Mouse (Mus musculus) lung, postnatal 0 days (tissue): ENCODE results near the gene Rplp2. TPM values are rescaled to one million over a fixed set of nuclear protein-coding genes. Genes with fewer than 3 reads are reported as not detected.

ENCODE experiments used
- ATAC-seq: fragments of 200-750 bp; cut with Nextera tagmentation; 2 replicates; pipeline ENCODE4 v1.8.0; 2017; ENCODE audit warnings: moderate library complexity
- DNase-seq: peaks from one replicate; pipeline ENCODE4 v3.0.0-alpha.2; 2016; ENCODE audit warnings: low spot score
- H3K27ac ChIP-seq: fragments of 300-500 bp; sonication (generic); 2 replicates; pipeline ENCODE4 v1.5.1; 2014; ENCODE audit warnings: antibody characterized with exemption, mild to moderate bottlenecking, low read length, mixed read lengths
- H3K27me3 ChIP-seq: fragments of 300-500 bp; sonication (generic); replicated peaks from 2 replicates; pipeline ENCODE4 v1.6.1; 2014; ENCODE audit warnings: low read length, mixed read lengths; ENCODE audit not compliant: insufficient read depth
- H3K36me3 ChIP-seq: fragments of 300-500 bp; sonication (generic); 2 replicates; pipeline ENCODE4 v1.6.1; 2014; ENCODE audit warnings: low read length, mixed read lengths; ENCODE audit not compliant: insufficient read depth
- H3K4me1 ChIP-seq: fragments of 300-500 bp; sonication (generic); 2 replicates; pipeline ENCODE4 v1.6.1; 2014; ENCODE audit warnings: antibody characterized with exemption, low read depth, low read length, mixed read lengths; ENCODE audit not compliant: insufficient read depth
- H3K4me2 ChIP-seq: fragments of 300-500 bp; sonication (generic); replicated peaks from 2 replicates; pipeline ENCODE4 v1.6.1; 2014; ENCODE audit warnings: low read depth, mild to moderate bottlenecking, low read length, moderate library complexity, mixed read lengths
- H3K4me3 ChIP-seq: fragments of 300-500 bp; sonication (generic); 2 replicates; pipeline ENCODE4 v1.5.1; 2014; ENCODE audit warnings: low read depth, low read length
- H3K9ac ChIP-seq: fragments of 300-500 bp; sonication (generic); replicated peaks from 2 replicates; pipeline ENCODE4 v1.6.1; 2014; ENCODE audit warnings: low read depth, mild to moderate bottlenecking
- H3K9me3 ChIP-seq: fragments of 300-500 bp; sonication (generic); 2 replicates; pipeline ENCODE4 v1.6.1; 2016; ENCODE audit warnings: low read length, mixed read lengths
- CTCF ChIP-seq: IDR thresholded peaks from 2 replicates; pipeline ENCODE4 v1.5.1; 2016; ENCODE audit warnings: antibody characterized with exemption, mild to moderate bottlenecking
- EP300 ChIP-seq: IDR thresholded peaks from 2 replicates; pipeline ENCODE4 v1.6.1; 2016; ENCODE audit warnings: antibody characterized with exemption, mild to moderate bottlenecking, control low read depth
- WGBS: fragments of 180-500 bp; shearing (Covaris S2); extraction: QIAGEN DNeasy Blood & Tissue Kit; methylation state at CpG from one replicate; pipeline ENCODE4 v1.1.7; 2014; 5-methylcytosine and 5-hydroxymethylcytosine counted together
- polyA plus RNA-seq: library from polyadenylated mRNA; unstranded; fragments of >200 nt; fragmentation: Nextera tagmentation; extraction: Ambion mirVana; gene quantifications from 2 replicates; pipeline ENCODE4 v1.2.1, GENCODE M21; 2015

Gene Rplp2
- polyA plus RNA-seq, 1 experiment from 2014 or later = 910 TPM

DNA sequence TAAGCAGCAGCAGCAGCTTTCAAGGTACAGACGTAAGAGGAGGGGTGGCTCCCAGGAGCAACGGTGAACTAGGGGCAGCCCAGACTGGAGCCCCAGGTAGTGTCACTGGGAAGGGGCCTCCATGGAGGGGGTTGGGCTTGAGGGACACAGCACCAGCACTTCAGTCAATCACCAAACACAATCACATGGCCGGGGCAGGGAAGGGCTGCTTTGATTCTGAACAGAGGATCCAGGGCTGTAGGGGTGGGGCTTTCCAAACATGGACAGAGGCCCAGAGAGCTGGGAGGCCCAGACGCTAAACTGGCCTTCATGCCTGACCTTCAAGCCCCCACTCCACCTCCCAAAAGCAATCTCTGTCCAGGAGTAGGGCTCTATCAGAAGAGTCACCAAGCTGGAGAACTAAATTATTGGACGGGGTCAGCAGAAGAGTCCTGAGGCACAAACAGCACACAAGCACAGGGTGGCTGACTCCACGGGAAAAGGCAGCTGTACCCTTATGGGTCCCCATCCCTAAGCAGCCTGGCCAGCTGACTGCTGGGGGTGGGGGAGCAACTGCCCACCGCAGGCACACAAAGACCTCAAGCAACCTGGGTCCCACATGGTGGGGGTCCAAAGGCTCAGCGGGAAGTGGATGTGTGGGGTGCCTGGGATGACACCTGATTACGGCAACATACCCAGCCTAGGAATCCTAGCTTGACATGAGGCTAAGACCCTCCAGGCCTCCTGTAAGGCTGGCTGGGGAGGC lies 17.2 kb upstream of the Rplp2 start:
- TF ChIP-seq CTCF (no peak), EP300 (no peak)

GRCm38 (mm10) chr7:141430585-141431240 lies 16.5 kb upstream of the Rplp2 start:
- Histone ChIP-seq H3K4me1 (peaks cover 11% of the 10 kb centered on the region), H3K9ac (no peak overlapping the region), H3K36me3 (no peaks in the 10 kb centered on the region; the same call in 1 of the 2 replicates), H3K9me3 (no peaks in the 10 kb centered on the region), H3K27ac (no peak overlapping the region), H3K4me2 (no peak overlapping the region), H3K27me3 (no peaks in the 10 kb centered on the region), H3K4me3 (no peak overlapping the region)
- TF ChIP-seq CTCF (no peak), EP300 (no peak)
- DNase-seq = no peak
- WGBS = 96% methylated on average over 9 of the region's 9 CpGs
- no peak for ATAC-seq

More for the DNA sequence above, 17.2 kb upstream of the Rplp2 start:
- DNase-seq (no peak), ATAC-seq (no peak)
- Histone ChIP-seq H3K9me3 (no peaks in the 10 kb centered on the region), H3K36me3 (no peaks in the 10 kb centered on the region; the same call in 1 of the 2 replicates), H3K4me3 (no peak overlapping the region), H3K27me3 (no peaks in the 10 kb centered on the region), H3K9ac (no peak overlapping the region), H3K4me1 (peaks cover 8% of the 10 kb centered on the region), H3K27ac (no peak overlapping the region), H3K4me2 (no peak overlapping the region)
- 60% methylated on average over 9 of the region's 9 CpGs for WGBS

DNA sequence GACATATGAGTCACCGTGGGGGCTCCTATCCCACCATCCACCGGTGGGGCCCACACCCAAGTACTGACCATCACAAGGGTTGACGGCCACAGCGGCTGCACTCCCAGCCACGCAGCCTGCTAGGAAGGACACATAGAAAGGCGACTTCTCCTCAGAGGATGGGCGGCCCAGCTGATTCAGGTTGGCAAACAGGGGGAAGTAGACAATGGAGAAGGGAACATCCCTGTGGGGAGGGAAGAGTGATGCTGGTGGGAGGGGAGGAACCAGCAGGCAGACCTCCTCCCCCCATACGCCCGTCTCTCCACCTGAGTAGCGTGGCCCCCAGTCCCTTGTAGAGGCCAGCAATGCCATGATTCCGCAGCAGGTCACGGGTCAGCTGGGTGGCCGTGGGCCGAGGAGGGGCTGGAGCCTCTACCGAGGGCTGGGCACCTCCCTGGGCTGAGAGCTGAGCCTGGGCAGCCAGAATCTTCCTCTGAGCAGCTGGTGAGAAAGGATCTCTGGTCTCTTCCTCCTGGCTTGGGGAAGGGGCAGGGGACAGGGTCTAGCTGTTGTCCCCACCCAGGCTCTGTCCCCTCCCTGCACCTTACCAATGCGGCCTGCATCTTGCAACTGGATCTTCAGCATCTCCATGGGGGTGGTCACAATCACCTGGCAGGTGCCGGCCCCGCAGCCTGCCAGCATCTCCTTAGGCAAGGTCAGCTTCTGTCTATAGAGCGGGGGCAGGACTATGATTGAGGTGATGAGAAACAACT lies 15.6 kb upstream of the Rplp2 start:
- Histone ChIP-seq H3K27ac (no peak overlapping the region), H3K4me2 (no peak overlapping the region), H3K9ac (no peak overlapping the region), H3K27me3 (no peaks in the 10 kb centered on the region), H3K4me1 (peaks cover 12% of the 10 kb centered on the region), H3K36me3 (no peaks in the 10 kb centered on the region; the same call in 1 of the 2 replicates), H3K4me3 (no peak overlapping the region), H3K9me3 (no peaks in the 10 kb centered on the region)
- no peak for ATAC-seq
- no peak for DNase-seq
- 90% methylated on average over 19 of the region's 19 CpGs for WGBS
- TF ChIP-seq CTCF (no peak), EP300 (no peak)

DNA sequence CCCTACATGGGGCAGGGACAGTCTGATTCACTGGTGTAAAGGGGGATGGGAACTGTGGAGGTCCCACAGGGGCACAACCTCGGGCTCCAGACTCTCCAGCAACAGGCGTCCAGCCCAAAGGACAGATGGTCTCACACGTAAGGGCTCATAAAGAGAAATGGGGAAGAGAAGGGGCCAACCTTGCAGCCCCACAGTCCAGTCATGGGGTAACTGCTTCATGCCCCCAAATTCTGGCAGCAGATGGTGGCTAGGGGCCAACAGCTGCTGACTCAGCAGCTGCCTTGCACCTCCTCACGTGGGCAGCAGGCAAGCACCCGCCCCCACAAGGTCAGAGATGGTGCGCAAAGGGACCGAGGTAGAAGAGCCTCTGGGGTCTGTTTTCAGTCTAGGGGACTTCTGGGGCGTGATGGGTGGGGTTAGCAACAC lies 15.0 kb upstream of the Rplp2 start:
- Histone ChIP-seq H3K9ac (no peak overlapping the region), H3K27ac (no peak overlapping the region), H3K4me1 (peaks cover 16% of the 10 kb centered on the region), H3K4me3 (no peak overlapping the region), H3K36me3 (no peaks in the 10 kb centered on the region; the same call in 1 of the 2 replicates), H3K4me2 (no peak overlapping the region), H3K27me3 (no peaks in the 10 kb centered on the region), H3K9me3 (no peaks in the 10 kb centered on the region)
- TF ChIP-seq CTCF = no peak
- no peak for DNase-seq
- 77% methylated on average over 8 of the region's 8 CpGs for WGBS
- no peak for ATAC-seq

DNA sequence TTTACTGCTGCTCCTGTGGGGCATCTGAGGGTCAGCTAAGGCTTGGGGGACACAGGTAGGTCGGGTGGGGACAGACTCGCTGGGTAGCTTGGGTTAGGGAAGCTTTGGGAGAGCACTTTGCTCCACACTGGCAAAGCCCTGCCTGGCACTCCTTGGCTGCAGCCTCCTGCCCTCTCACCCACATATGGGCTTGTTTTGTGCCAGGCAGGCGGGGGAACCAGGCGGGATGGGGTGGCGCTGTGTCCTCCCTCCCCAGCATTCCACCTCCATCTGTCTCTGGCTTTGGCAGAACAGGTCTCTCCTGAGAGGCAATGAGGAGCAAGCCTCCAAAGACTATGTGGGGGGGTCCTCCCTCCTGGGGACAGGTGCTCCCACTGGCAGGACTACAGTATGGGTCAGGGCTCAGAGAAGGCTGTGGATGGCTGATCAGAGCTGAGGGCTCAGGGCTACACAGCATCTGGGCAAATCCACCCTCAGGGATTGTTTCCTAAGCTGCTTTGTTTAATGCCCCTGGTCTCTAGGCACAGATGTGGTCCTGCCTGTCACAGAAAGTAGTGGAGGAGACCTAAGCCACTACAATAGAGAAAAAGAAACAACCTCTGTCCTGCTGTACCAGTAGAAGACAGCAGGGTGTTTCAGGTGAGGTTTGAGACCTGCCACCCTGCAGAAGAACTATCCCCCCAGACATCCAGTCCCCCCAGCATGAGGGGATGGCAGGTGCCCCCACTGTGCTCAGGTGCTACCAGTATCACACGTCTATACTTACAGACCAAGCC lies 14.2 kb upstream of the Rplp2 start:
- no peak overlapping the region for H3K27ac ChIP-seq
- DNase-seq = no peak
- no peak overlapping the region for H3K9ac ChIP-seq

More for the DNA sequence above, 14.2 kb upstream of the Rplp2 start:
- Histone ChIP-seq H3K9me3 (no peaks in the 10 kb centered on the region), H3K4me2 (no peak overlapping the region), H3K4me3 (no peak overlapping the region), H3K36me3 (no peaks in the 10 kb centered on the region; the same call in 1 of the 2 replicates), H3K27me3 (no peaks in the 10 kb centered on the region), H3K4me1 (peaks cover 16% of the 10 kb centered on the region)
- no peak for ATAC-seq
- 90% methylated on average over 6 of the region's 6 CpGs for WGBS
- TF ChIP-seq EP300 (no peak), CTCF (no peak)
